ENCODE assay signal across 33 mouse cellular contexts in the genomic region with DNA sequence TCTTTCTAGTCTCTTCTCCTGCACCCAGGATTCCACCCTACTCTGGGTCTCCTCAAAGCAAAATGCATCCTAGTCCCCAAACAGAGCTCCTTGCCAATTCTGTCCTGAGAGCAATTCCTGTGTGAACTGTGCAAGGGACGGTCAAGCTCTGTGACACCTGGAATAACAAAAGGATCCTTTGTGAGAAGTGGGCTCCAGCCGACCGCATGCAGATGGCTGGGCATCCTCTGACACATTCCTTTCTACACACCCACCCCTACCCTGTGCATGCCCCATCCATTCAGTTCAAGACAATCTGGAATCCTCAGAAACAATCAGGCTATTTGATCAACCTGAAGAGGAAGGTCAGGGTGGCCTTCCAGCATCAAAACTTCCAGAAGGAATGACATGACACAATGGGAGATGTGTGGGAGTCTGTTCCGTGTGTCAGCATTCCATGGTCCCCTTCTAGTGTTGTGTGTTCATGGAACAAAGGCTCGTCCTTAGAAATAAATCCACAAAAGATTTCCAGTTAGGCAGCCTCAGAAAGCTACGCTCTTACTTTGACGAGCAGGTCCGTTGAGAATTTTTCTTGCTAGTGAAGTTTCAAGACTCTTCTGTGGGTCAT. TPM values are rescaled to one million over a fixed set of nuclear protein-coding genes. Genes with fewer than 3 reads are reported as not detected.
DNase-seq lines count a peak whose midpoint lies in the region; ATAC-seq lines count a peak whose summit lies in the region.
"Had no signal": no experiment of that assay in that cellular context is flagged by ENCODE, and none has a peak within 500 bp of the region (broad histone marks: within the 10 kb centered on the region; RNA-seq: fewer than 3 reads in every experiment).

No protein-coding gene starts in this region.

- intact Hi-C loops in heart, postnatal 36 days (cut with DNase I), result no loop called here
- intact Hi-C loops in left cerebral cortex, postnatal 4 days (cut with DNase I), result no loop called here

- peak; percentile 78 for DNase-seq in heart, adult 11 months
- no peak for DNase-seq in heart, postnatal 36 days
- peak; percentile 2 for DNase-seq in neural tube, embryonic 11.5 days (ENCODE audit: low spot score)
- DNase-seq in neural tube, embryonic 10.5 days (ENCODE audit: extremely low spot score, low spot score), result no peak
- DNase-seq in ZHBTc4 (ENCODE audit: low read depth, low spot score), result peak; percentile 86
- no peak for DNase-seq in urinary bladder, postnatal 10 days (ENCODE audit: low spot score)
- DNase-seq in left cerebral cortex, postnatal 4 days, result no peak
- DNase-seq: adrenal gland, adult 2 months; adrenal gland, postnatal 14 days; cerebellum, adult 11 months; cerebellum, adult 2 months; cerebellum, adult 9-11 months; cerebellum, postnatal 25 days; embryo, embryonic 11 days; gastrocnemius, postnatal 10 days; gastrocnemius, postnatal 36 days; heart, postnatal 14 days had no signal

- no peak overlapping the region for H3K27ac ChIP-seq in neural tube, embryonic 11.5 days (ENCODE audit: low read depth, low read length)
- H3K27ac ChIP-seq: forebrain, embryonic 10.5 days; forebrain, embryonic 13.5 days; heart, embryonic 15.5 days; hindbrain, embryonic 13.5 days; intestine, embryonic 15.5 days had no signal

- H3K9me3 ChIP-seq in neural tube, embryonic 11.5 days (ENCODE audit: control insufficient read depth, low read length), result no peaks in the 10 kb centered on the region
- H3K9me3 ChIP-seq: forebrain, embryonic 10.5 days; forebrain, embryonic 13.5 days; heart, embryonic 12.5 days; heart, embryonic 15.5 days; hindbrain, embryonic 13.5 days; intestine, embryonic 15.5 days had no signal

- no peaks in the 10 kb centered on the region for H3K36me3 ChIP-seq in neural tube, embryonic 11.5 days (ENCODE audit: control insufficient read depth, insufficient read depth, low read length)
- H3K36me3 ChIP-seq: forebrain, embryonic 10.5 days; heart, embryonic 12.5 days; heart, embryonic 15.5 days; hindbrain, embryonic 13.5 days; intestine, embryonic 15.5 days had no signal

- WGBS in neural tube, embryonic 11.5 days, result 63% methylated on average over 8 of the region's 8 CpGs

- H3K4me2 ChIP-seq in neural tube, embryonic 11.5 days (ENCODE audit: low read depth), result no peak overlapping the region
- H3K4me2 ChIP-seq: forebrain, embryonic 13.5 days; heart, embryonic 12.5 days; heart, embryonic 15.5 days; hindbrain, embryonic 13.5 days; intestine, embryonic 15.5 days had no signal

- H3K27me3 ChIP-seq in neural tube, embryonic 11.5 days (ENCODE audit: control insufficient read depth, insufficient read depth, low read length), result no peaks in the 10 kb centered on the region
- H3K27me3 ChIP-seq: forebrain, embryonic 13.5 days; heart, embryonic 12.5 days; hindbrain, embryonic 13.5 days; intestine, embryonic 15.5 days had no signal

- H3K4me3 ChIP-seq in neural tube, embryonic 11.5 days (ENCODE audit: low read depth, low read length), result no peak overlapping the region
- H3K4me3 ChIP-seq: forebrain, embryonic 10.5 days; forebrain, embryonic 13.5 days; heart, embryonic 12.5 days; heart, embryonic 15.5 days; hindbrain, embryonic 13.5 days; intestine, embryonic 15.5 days had no signal

- H3K9ac ChIP-seq in neural tube, embryonic 11.5 days (ENCODE audit: low read length), result no peak overlapping the region
- H3K9ac ChIP-seq: forebrain, embryonic 13.5 days; heart, embryonic 12.5 days; heart, embryonic 15.5 days; hindbrain, embryonic 13.5 days; intestine, embryonic 15.5 days had no signal

- no peak for ATAC-seq in neural tube, embryonic 11.5 days (ENCODE audit: insufficient read depth, low FRiP score, low TSS enrichment)
- ATAC-seq: forebrain, embryonic 13.5 days; forebrain, embryonic 16.5 days; hindbrain, embryonic 16.5 days; intestine, embryonic 15.5 days had no signal

- no peaks in the 10 kb centered on the region for H3K4me1 ChIP-seq in neural tube, embryonic 11.5 days (ENCODE audit: control insufficient read depth, insufficient read depth, low read length)
- H3K4me1 ChIP-seq: heart, embryonic 15.5 days; hindbrain, embryonic 13.5 days had no signal

RNA-seq across cellular contexts. Expression of a gene that starts 9.2 kb away (rescaled TPM):
- total RNA-seq in heart, postnatal 36 days (2021), result 1 to 10 TPM; 5.7 to 7.5 TPM
- 15.1 and 15.5 TPM in 2 replicates for polyA plus RNA-seq in neural tube, embryonic 11.5 days (2014; fragmentation: Nextera tagmentation; extraction: Ambion mirVana)
- total RNA-seq in left cerebral cortex, postnatal 4 days (2021), result 10 to 100 TPM; 18.8 to 19.8 TPM
- total RNA-seq: common myeloid progenitor, adult 5-6 weeks; granulocyte monocyte progenitor cell, adult 5-6 weeks had no signal

RNA-seq across cellular contexts. Expression of a gene that starts 41.6 kb away (rescaled TPM):
- not detected for total RNA-seq in heart, postnatal 36 days (2021)
- polyA plus RNA-seq in neural tube, embryonic 11.5 days (2014; fragmentation: Nextera tagmentation; extraction: Ambion mirVana), result not detected in 2 replicates
- total RNA-seq in left cerebral cortex, postnatal 4 days (2021), result under 1 TPM in 1 of 2 experiments, not detected in 1; 0.44 TPM
- total RNA-seq: adrenal gland, adult 2 months; adrenal gland, postnatal 14 days; adrenal gland, postnatal 4 days; common myeloid progenitor, adult 5-6 weeks; gastrocnemius, adult 18-20 months; gastrocnemius, postnatal 10 days; gastrocnemius, postnatal 36 days; granulocyte monocyte progenitor cell, adult 5-6 weeks; heart, adult 8-10 months; heart, postnatal 14 days; hematopoietic stem cell, adult 5-6 weeks; MEL had no signal
- polyA plus RNA-seq: cerebellum, adult 2 months; embryonic facial prominence, embryonic 11.5 days; forebrain, embryonic 10.5 days; forebrain, embryonic 13.5 days; forebrain, embryonic 16.5 days; heart, embryonic 12.5 days; heart, embryonic 15.5 days; intestine, embryonic 15.5 days had no signal

Comparison
In these comparisons a context has a peak if more than half of its experiments do, and no peak if none do; other contexts are left out.
1. DNase-seq: peak in heart, adult 11 months (single experiment), neural tube, embryonic 11.5 days (single experiment) and ZHBTc4 (single experiment); none in heart, postnatal 36 days (0 of 2), neural tube, embryonic 10.5 days (single experiment), urinary bladder, postnatal 10 days (single experiment) and left cerebral cortex, postnatal 4 days (single experiment).